Mouse (Mus musculus) heart, adult 18-20 months (tissue): Measurements from ENCODE around the gene Cotl1. TPM values are rescaled to one million over a fixed set of nuclear protein-coding genes. Genes with fewer than 3 reads are reported as not detected.
A peak's percentile ranks its signal among the peaks of the same experiment; 100 is the strongest.

ENCODE experiments used
- DNase-seq, 2 experiments: peaks; one replicate each; pipeline ENCODE4 v3.0.0; 2021 to 2022; ENCODE audit warnings: mixed read lengths in 1 of 2
- total RNA-seq, 2 experiments: library from RNA; stranded (reverse); gene quantifications; 2 replicates each; pipeline ENCODE4 v1.2.3; 2021

Gene Cotl1
- total RNA-seq, 2 experiments from 2014 or later = 16.7 to 22.9 TPM

DNA sequence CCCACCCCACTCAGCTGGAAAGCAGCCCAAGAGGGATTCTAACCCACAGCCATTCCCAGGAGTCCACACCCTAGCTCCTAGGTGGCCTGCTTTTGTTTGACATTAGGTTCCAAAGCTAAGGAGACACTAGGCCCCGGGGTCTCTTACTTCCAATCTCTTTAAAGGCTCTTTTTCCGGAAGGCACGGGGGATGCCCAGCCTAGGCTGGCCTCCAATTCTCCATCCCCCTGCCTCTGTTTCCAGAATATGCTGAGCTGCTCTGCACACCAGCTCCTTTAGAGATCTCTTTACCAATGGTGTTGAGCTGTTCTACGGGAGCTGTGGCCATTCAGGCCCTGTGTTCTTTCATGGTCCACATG, 1.4 kb downstream of the Cotl1 start:
- no peak for DNase-seq

DNA sequence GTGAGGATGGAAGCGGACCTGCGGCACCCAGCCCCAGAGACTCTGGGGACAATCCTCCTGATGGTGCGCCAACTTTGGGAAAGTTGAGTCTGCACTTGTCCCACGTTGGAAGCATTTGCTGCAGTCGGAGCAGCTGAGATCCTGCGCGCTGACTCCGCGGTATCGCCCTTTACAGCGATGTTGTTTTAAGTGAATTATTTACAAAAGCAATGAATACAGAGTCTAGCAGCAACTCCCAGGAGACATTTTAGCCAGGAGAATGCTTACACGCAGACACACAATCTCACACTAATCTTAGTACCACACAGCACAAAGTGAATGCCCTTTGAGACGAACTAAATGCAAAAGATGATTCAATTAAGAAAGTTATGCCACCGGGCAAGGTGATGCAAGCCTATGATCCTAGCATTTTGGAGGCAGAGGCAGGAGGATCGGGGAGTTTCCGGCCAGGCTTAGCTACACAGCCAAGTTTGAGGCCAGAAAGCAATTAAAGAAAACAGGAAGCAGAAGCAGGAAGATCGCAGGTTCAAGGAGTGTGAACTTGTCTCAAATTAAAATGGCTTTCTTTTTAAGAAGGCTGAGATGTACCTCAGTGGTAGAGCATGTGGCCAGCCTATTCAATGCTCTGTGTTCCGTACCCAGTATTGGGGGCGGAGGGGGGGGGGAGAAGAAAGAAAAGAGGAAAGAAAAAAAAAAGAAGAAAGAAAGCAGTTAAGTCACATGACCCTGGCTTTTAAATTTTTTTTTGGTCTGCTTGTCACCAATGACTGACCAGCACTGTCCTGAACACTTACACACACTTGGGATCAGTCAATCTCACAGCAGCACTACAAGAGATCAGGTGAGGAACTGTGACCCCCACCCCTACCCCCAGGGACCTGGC, 2.0 kb downstream of the Cotl1 start:
- DNase-seq = peak in 1 of 2 experiments; percentile 32

DNA sequence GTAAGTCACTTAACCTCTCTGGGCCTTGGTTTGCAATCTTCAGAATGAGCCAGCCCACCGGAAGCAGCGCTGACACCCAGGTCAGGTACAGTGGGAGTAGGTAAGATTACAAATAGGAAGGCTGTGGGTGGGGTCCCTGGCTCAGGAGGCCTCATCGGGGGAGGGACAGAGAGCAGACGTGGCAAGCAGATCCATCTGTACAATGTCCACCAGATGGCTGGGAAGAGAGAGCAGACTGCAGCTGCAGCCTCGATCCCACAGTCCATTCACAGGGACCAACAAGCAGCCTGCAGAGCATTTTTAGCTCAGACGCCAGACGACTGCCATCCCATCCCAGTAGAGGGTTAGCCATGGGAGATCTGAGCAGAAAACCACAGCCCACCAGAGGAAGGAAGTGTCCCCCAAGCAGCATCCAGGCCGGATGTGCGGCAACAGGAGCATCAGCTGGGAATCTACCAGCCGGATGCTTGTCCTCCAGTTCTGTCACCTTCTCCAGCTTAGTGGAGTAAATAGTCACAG, 2.7 kb downstream of the Cotl1 start:
- DNase-seq = peak in 1 of 2 experiments; percentile 40

DNA sequence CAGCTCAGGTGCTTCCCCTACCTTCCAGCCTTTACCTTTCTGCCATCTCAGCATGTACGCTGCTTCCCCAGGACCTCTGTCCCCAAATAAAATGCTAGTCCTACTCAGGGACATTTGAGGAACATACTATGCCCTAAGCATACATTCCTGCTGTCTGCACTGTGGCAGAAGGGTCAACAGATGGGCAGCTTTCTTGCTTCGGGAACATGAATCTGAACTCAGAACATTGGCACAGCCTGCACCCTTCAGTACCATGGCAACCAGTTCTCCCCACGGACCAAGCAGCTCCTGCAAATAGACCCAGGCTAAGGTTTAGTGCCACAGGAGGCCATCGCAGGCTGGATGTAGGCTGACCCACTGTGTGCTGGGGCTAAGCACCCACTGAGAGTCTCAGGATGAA, 3.5 kb downstream of the Cotl1 start:
- DNase-seq = no peak

DNA sequence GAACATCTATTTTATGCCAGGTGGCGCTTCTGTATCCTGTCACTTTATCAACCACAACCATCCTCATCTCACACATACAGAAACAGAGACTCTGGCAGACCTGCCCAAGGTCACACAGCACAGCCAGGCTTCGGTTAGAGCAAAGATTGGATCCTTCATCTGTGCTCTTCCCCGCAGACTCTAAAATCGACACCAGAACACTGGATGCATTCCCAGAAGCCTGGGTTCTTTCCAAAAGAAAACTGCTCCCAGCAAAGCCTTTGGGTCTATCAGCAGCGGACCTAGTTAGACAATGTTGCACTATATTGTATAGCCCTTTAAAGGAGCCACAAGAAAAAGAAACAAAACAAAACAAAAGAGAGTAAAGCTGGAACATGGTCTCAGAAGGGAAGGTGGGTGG, 5.1 kb downstream of the Cotl1 start:
- DNase-seq = peak in 1 of 2 experiments; percentile 38

DNA sequence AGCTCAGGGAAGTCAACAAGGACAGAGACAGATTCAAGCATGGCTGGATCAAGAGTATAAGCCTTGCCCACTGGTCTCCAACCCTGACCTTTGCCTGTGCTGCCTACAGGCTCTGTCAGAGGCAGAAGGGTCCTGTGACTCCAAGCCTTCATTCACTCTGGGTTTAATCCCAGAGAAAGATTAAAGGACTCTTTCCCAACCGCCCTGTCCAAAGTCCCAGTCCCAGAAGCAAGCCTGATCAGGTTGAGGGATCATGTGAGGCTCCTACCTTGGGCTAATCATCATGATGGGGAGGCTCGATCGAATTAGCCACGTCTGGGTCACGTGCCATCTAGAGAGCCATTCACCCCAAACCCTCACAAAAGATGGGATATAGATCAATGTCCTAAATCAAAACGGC, 5.7 kb downstream of the Cotl1 start:
- no peak for DNase-seq

DNA sequence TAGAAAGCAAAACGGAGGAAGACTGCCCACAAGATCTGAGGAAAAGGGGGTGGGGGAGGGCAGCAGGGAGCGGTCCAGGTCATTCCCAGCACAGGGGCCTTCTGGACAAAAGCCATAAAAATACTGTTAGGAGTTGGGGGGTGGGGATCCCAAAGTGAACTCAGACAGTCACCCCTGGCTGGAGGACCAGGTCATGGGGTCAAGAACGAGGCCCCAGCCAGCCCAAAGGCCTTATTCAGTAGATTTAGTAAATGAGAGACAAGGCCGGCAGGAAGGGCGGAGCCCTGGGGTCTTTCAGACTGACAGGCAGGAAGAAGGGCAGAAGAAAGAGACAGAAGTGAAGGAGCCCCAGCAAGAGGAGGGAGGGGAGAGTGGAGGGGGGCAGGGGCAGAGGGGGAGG, 7.4 kb downstream of the Cotl1 start:
- no peak for DNase-seq

DNA sequence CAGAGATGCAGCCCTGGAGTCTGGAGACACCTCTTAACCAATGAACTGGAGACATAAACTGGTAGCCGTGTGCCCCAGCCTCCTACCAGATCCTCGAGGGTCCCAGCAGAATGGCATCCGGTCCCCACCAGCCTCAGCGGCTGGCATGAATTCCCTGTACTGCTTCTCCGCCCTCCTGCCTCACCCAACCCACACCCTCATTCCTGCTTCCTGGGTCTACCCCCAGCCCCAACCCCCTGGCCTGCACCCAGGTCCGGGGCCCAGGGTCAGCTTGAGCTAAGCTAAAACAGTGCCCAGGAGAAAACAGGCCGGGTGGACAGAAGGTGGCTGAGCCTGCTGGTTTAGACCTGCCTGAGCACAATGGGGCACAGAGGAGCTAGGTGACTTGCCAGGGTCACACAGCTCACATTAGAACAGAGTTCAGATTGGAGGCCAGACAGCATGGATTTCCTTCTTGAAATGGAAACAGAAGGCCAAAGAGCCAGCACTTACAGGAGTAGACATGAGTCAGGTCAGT, 8.2 kb downstream of the Cotl1 start:
- no peak for DNase-seq

DNA sequence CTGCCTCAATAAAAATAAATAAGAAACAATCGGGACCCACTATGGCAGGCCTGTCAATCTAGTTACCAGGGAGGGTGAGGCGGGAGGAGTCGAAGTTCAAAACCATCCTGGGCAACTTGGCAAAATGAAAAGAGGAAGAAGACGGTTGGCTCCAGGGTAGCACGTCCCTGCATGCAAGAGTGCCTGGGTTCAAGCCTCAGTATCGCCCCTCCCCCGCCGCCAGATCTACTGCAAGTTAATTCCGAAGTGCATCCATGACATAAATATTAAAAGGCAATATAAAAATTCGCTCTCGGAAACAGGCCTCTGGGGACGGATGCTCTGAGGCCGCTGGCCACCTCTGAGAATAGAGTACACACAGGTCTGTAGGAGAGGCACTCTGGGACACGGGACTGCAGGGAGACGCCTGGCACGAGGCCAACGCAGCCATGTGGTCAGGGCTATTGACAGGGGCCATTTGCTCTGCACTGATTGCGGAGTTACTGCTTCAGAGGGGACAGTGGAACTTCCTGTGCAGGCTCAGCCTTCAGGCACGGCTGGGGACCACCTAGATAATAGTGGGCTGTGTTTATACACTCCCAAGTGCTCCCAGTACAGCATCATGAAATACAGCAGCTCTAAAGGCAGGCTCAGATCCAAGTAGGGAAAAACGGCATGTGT, 8.9 kb downstream of the Cotl1 start:
- DNase-seq = peak; percentile 64 to 71

DNA sequence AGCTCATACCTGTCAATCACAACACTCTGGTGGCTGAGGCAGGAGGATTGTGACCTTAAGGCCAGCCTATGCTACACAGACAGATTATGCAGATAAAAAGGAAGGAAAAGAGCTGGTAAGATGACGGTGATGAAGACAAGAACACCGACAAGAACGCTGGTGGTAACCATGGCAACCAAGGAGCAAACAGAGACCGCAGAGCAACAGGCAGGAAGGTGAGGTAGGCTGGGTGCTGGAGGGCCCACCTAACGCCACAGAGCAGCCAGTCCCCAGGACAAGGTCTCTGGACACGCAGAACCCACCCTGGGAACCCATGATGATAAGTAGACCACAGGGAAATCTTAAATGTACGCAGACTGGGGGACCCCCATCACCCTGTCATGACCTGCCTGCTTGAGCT, 9.8 kb downstream of the Cotl1 start:
- no peak for DNase-seq

DNA sequence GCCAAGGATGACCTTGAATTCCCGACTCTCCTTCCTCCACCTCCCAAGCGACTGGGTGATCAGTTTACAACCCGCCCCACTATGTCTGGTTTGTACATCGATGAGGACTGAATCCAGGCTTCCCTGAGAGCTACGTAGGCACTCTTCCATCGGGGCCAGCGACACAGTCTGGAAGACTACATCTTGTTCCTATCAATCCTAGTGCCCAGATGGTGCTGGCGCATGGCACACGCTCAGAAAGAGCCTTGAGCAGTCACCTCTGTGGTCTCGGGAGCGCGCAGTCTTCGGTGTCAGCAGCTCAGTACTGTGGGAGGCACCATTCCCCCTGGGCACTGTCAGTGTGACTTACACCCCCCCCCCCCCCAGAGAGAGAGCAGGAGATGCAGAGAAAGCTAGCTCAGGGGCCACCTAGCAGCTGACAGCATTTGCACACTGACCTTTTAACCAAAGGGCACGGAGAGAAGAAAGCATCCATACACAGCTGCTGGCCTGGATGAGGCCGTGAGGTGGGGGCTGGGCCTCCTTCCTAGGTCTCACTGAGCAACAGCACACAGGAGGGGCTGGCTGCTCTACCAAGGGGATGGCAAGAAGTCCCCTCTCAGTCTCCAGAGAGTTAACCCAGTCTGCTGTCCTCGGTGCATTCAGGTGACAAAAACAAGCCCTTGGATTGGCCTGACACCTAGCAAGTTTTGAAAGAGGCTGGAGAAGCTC, 10.3 kb downstream of the Cotl1 start:
- no peak for DNase-seq

DNA sequence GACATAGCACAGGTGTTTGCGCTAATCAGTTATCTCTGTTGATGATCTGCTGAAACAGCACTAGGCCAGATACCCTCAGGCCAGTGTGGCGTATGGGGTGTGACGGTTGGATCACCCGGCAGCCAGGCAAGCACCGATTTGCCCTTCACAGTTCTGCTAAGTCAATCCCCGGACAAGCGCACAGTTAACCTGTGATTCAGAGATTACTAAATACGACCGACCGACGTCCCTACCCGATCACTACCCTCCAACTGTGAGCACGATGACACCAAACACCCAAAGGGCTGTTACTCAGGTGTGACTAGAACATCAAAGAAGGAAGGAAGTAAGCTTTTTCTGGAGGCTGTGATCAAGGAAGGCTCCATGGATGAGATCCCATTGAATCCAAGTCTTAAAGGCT, 10.9 kb downstream of the Cotl1 start:
- DNase-seq = no peak

DNA sequence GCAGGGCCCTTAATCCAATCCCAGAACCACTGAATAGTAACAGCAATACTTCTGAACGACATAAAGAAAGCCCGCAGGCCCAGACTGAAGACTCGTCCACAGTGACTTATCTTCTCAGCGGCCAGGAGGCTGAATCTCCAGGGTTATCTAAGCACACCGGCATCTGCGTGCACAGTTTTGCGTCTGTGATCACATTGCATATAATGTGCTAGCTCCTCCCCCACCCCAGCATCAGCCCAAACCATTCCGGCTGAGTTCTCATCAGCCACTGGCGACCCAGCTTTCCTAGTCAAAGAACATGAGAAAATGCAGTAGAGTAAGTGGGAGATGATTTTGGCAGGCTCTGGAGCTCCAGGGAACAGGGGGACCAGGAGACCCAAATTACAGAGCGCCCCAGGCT, 11.3 kb downstream of the Cotl1 start:
- DNase-seq = no peak

DNA sequence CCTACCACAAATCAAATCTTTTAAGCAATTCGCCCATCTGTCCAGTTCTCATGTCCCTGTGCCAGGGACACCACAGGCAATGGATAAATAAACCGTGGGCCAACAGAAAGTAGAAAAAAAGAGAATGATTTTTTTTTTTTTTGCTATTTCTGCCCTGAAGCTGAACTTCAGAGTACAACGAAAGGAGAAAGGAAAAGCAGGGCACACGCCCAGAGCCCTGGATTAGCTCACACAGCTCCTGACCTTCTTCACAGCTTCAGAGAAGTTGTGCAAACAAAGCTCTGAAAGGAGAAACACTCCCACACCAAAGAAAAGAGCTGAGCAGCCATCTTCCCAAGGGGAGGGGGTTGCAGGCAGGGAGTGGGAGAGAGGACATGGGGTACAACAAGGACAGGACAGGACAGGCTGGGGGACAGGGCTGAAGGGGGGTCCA, 12.6 kb downstream of the Cotl1 start:
- DNase-seq = peak in 1 of 2 experiments; percentile 49

DNA sequence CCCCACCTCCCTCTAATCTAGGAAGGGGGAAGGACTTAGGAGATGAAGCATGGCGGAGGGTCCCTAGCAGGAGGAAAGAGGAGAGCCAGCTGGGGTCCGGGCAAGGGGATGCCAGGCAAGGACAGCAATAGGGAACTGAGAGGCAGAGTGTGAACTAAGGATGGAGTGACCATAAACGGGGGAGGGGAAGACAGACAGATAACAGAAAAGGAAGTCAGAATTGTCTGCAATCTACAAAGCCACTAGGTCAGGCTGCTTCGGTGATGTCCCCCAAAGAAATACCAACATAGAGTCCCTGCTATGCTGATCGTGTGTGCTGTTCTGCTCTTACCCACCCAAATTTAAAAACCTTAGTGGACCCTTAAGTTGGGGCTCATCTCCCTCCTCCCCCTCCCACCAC, 13.4 kb downstream of the Cotl1 start:
- DNase-seq = no peak

DNA sequence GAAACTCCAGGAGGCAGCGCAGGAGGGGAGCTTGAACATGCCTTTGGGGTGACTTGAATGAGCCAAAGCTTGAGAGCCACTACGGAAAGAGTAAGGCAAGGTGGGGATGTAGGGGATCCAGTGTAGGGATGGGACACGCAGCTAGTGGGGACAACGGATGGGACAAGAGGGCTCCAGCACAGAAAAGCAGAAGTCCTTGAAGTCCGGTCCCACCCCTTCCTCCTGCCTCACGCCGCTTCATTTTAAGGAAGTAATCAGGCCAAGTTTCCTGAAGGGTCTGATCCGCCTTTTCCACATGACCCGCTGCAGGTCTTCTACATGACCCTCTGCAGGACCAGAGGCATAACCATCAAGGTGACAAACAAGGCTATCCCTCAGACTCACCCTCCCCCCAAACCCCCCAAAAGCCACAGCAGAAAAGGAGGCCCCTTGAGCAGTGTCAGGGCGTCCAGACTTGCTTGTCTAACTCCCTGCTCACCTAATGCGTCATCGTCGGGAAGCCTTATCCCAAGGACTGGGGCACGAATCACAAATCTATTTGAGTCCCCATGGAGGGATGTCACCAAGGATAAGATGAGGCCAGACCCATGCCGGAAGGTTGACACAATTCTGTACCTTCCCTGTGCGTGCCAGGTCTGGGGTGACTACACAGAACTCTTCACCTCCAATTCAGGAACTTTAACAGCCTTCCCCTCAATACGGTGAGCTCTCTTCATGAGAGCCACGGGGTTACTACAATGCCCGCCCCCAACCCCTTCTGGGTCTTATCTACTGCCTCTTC, 14.2 kb downstream of the Cotl1 start:
- DNase-seq = peak; percentile 37 to 65

DNA sequence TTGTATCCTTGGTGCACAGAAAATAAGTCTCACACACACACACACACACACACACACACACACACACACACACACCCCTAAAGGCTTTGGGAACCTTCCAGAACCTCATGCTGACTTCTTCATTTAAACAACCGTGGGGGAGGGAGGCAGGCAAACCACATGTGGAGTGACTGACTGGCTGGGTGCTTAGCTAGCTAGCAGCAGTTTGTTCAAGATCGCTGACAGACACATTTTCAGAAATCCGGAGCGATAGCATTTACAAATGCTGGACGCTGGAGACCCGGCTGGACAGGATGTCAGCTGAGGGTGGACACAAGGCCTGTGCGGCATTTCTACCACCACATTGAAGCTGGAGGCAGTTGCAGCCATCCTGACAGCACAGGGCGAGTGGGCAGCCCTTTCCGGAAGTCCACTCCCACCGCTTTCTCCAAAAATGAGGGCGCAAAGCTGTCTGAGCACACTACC, 15.5 kb downstream of the Cotl1 start:
- peak; percentile 47 to 75 for DNase-seq

DNA sequence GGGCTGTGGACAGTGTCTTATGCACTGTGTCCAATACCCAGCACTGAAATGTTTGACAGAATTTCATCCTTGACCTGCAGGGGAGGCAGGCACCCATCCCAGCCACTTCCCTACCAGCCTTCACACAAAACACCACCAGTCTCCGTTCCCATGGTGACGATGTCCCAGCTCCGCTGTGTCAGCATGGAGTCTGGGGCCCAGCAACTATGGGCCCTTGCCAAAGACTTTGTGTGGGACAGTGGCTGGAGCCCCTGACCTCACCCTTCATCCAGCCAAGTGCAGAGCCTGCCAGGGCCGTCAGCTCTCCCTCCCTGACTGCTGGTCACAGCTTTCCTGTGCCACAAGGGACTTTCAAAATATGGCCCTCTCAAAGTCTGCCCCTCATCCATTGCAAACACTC, 16.2 kb downstream of the Cotl1 start:
- DNase-seq = peak; percentile 36 to 73

DNA sequence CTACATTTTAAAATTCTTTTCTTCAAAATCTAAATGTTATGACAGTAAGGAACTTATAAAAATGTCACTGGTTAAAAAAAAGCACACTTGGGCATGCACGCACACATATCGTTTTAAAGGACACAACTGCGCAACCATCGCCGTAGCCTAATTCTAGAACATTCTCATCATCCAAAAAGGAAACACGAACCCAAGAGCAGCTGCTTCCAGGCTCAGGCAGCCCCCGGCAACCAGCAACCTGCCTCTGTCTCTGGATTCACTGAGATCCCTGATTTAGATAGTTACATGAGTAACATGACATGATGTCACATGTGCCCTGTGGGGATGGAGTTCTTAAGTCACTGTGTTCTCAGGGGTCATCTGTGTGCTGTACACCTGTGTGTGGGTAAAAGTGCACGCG, 17.1 kb downstream of the Cotl1 start:
- no peak for DNase-seq

DNA sequence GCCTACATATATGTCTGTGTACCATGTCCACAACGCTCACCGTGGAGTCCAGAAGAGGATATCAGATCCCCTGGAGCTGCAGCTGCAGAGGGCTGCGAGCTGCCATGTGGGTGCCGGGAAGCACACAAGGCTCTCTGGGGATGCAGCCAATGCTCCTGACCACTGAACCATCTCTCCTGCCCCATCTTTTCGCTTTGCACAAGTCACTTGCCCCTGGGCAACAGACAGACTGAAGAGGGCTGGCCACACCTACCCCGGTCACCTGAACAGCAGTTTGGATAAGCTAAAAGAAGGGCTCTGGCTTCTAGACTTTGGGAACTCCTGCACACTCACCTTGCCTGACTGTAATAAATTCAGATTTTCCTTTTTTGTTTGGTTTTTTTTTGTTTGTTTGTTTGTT, 18.7 kb downstream of the Cotl1 start:
- no peak for DNase-seq

DNA sequence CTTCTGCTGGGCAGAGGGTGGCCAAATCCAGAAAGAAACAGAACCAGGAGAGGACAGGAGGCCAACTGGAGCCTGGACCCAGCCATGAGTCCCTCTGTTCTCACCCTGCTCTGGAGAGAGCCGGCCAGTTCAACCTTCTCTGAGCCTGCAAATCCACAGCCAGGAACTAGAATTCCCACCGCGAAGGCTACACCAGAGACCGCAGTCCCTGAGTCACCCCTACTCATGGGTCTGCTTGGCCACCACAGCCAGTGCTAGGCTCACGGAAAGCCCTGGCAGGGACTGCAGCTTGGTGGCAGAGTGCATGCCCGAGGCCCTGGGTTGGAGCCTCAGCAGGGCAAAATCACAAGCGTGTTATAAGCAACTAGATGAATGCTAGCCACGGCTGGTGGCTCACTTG, 20.4 kb downstream of the Cotl1 start:
- DNase-seq = no peak

DNA sequence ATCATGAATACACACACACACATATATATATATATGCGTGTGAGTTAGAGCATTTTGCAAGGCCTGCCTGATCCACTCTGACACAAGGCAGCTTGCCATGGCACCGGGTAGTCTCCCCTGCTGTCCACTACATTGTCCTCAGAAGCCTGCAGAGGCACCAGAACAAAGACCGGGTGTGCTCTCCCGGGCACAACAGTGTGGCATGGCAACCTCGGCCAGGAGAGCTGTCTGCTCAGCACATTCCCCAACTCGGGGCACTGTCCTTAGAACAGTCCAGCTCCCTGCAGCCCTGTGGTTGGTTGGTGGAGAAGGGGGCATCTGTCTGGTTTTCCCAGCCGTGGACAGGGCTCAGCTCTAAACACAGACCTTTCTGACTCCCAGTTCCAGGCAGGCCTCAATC, 21.0 kb downstream of the Cotl1 start:
- DNase-seq = no peak
